Mouse (Mus musculus): Measurements from ENCODE around the gene Celf6. TPM values are rescaled to one million over a fixed set of nuclear protein-coding genes. Genes with fewer than 3 reads are reported as not detected.

Gene Celf6
- total RNA-seq, 2 experiments from 2014 or later, result 29.7 to 33.2 TPM

Other genes with a start within 250 kb of the Celf6 start
- gene Bbs4, start 224.4 kb upstream of the Celf6 start, total RNA-seq (2021), result 10 to 100 TPM; 41.3 to 42.3 TPM
- 100 to 1,000 TPM; 107 to 110 TPM for gene Arih1, start 91.3 kb upstream of the Celf6 start, total RNA-seq (2021)
- gene Hexa, start 38.4 kb upstream of the Celf6 start, total RNA-seq (2021), result 10 to 100 TPM; 54.7 to 62.1 TPM
- 1 to 10 TPM; 3.0 to 3.6 TPM for gene Tmem202, start 38.1 kb upstream of the Celf6 start, total RNA-seq (2021)
- 100 to 1,000 TPM; 115 to 120 TPM for gene Parp6, start 39.4 kb downstream of the Celf6 start, total RNA-seq (2021)
- 1,000 to 10,000 TPM; 1,476 to 1,478 TPM for gene Pkm, start 78.5 kb downstream of the Celf6 start, total RNA-seq (2021)
- gene Gramd2, start 102.2 kb downstream of the Celf6 start, total RNA-seq (2021), result 1 to 10 TPM; 5.3 to 5.8 TPM
- 10 to 100 TPM; 10.1 to 14.3 TPM for gene Senp8, start 172.8 kb downstream of the Celf6 start, total RNA-seq (2021)
- 10 to 100 TPM; 58.2 to 65.6 TPM for gene Myo9a, start 173.0 kb downstream of the Celf6 start, total RNA-seq (2021)